Comparison of ENCODE assay signal across 30 mouse cellular contexts in genomic region chr3:95177583-95177982, GRCm38 (mm10). TPM values are rescaled to one million over a fixed set of nuclear protein-coding genes. Genes with fewer than 3 reads are reported as not detected.
DNase-seq lines count a peak whose midpoint lies in the region; ATAC-seq and TF ChIP-seq lines count a peak whose summit lies in the region.
"Had no signal": no experiment of that assay in that cellular context is flagged by ENCODE, and none has a peak within 500 bp of the region (broad histone marks: within the 10 kb centered on the region; RNA-seq: fewer than 3 reads in every experiment).

No protein-coding gene starts in this region.

- ATAC-seq in stomach, embryonic 14.5 days (ENCODE audit: insufficient number of reproducible peaks, insufficient read depth, low FRiP score, low read depth): no peak
- no peak for ATAC-seq in megakaryocyte, adult 5-6 weeks (ENCODE audit: poor library complexity, severe bottlenecking)
- ATAC-seq: CD4-positive, CD25-positive, alpha-beta regulatory T cell, adult 4 months; inflammation-experienced regulatory T-cells, adult 6 months; midbrain, embryonic 16.5 days had no signal

- no peaks in the 10 kb centered on the region for H3K79me2 ChIP-seq in C2C12 (ENCODE audit: control insufficient read depth, insufficient read depth)

- H3K36me3 ChIP-seq in C2C12 (ENCODE audit: control insufficient read depth, insufficient read depth): peaks cover 8% of the 10 kb centered on the region
- peaks cover 4% of the 10 kb centered on the region; the same call in 1 of the 2 replicates for H3K36me3 ChIP-seq in stomach, embryonic 14.5 days (ENCODE audit: control insufficient read depth, insufficient read depth, low read length)

- DNase-seq in 3T3-L1 (ENCODE audit: low read depth, low spot score) (peak; percentile 63), ZHBTc4 (ENCODE audit: low read depth, low spot score) (peak; percentile 23)
- no peak for DNase-seq in urinary bladder, postnatal 14 days (ENCODE audit: low spot score)
- DNase-seq in cerebellum, postnatal 25 days: no peak
- DNase-seq: adrenal gland, postnatal 14 days; cerebellum, adult 2 months; cerebellum, postnatal 36 days; embryo, embryonic 11 days; heart, postnatal 14 days; kidney, postnatal 36 days; lung, postnatal 4 days; right cerebral cortex, postnatal 4 days; thymus, adult 18-20 months; thymus, postnatal 36 days had no signal

- WGBS in stomach, embryonic 14.5 days: 54% methylated on average over 6 of the region's 6 CpGs

- H3K9ac ChIP-seq in stomach, embryonic 14.5 days (replicated peaks; ENCODE audit: low read depth, low read length): no peak overlapping the region
- H3K9ac ChIP-seq: embryonic facial prominence, embryonic 13.5 days; forebrain, embryonic 12.5 days; heart, embryonic 12.5 days; hindbrain, embryonic 13.5 days; limb, embryonic 15.5 days; liver, embryonic 14.5 days; lung, embryonic 15.5 days had no signal

- no peaks in the 10 kb centered on the region for H3K9me3 ChIP-seq in stomach, embryonic 14.5 days (ENCODE audit: control insufficient read depth, low read depth, low read length)
- H3K9me3 ChIP-seq: embryonic facial prominence, embryonic 13.5 days; forebrain, embryonic 12.5 days; hindbrain, embryonic 13.5 days; limb, embryonic 15.5 days; lung, embryonic 15.5 days had no signal

- H3ac ChIP-seq in C2C12 (ENCODE audit: control insufficient read depth, insufficient read length, low read depth): no peak overlapping the region

- no peak overlapping the region for H3K4me2 ChIP-seq in stomach, embryonic 14.5 days (replicated peaks; ENCODE audit: low read depth, low read length)
- H3K4me2 ChIP-seq: embryonic facial prominence, embryonic 13.5 days; forebrain, embryonic 12.5 days; heart, embryonic 12.5 days; hindbrain, embryonic 13.5 days; limb, embryonic 15.5 days; lung, embryonic 15.5 days had no signal

- TF ChIP-seq CTCF in C2C12 (IDR thresholded peaks at IDR 0.05; ENCODE audit: control insufficient read depth, insufficient read depth, insufficient read length): no peak

- H3K27ac ChIP-seq in stomach, embryonic 14.5 days (ENCODE audit: low read length): peak overlapping the region; percentile 2; the same call in 1 of the 2 replicates
- H3K27ac ChIP-seq: embryonic facial prominence, embryonic 13.5 days; forebrain, embryonic 12.5 days; hindbrain, embryonic 13.5 days; limb, embryonic 15.5 days; liver, embryonic 14.5 days; lung, embryonic 15.5 days; midbrain, embryonic 10.5 days had no signal

- 0 out of 2 replicates have a peak, but pooled peaks cover 8% of the 10 kb centered on the region for H3K4me1 ChIP-seq in stomach, embryonic 14.5 days (ENCODE audit: control insufficient read depth, insufficient read depth, low read length)

- H3K27me3 ChIP-seq in C2C12 (ENCODE audit: control insufficient read depth, insufficient read depth, insufficient read length): no peaks in the 10 kb centered on the region
- peaks cover 5% of the 10 kb centered on the region for H3K27me3 ChIP-seq in stomach, embryonic 14.5 days (ENCODE audit: control insufficient read depth, insufficient read depth, low read length)

- no peak overlapping the region for H3K4me3 ChIP-seq in C2C12 (ENCODE audit: insufficient read depth, poor library complexity, severe bottlenecking)
- H3K4me3 ChIP-seq in stomach, embryonic 14.5 days (ENCODE audit: low read depth, low read length): no peak overlapping the region
- H3K4me3 ChIP-seq: embryonic facial prominence, embryonic 13.5 days; erythroblast, embryonic 14.5 days; forebrain, embryonic 12.5 days; heart, embryonic 12.5 days; hindbrain, embryonic 13.5 days; limb, embryonic 15.5 days; lung, embryonic 15.5 days; midbrain, embryonic 10.5 days had no signal

- no peaks in the 10 kb centered on the region for H3K79me3 ChIP-seq in C2C12 (ENCODE audit: low read depth)

TF ChIP-seq in C2C12, 6 proteins besides CTCF, POLR2A, EP300 and RAD21:
- no peak for TF ChIP-seq USF1 (IDR thresholded peaks at IDR 0.05; ENCODE audit: low read depth)
- peak; percentile 9 for TF ChIP-seq FOSL1 (IDR thresholded peaks at IDR 0.05; ENCODE audit: insufficient read depth, low read length, poor library complexity, severe bottlenecking)

RNA-seq across cellular contexts. Expression of gene Sema6c, which starts 17.3 kb away (rescaled TPM):
- 5.4 TPM for polyA plus RNA-seq in C2C12 (2012; fragmentation: generic; extraction: Trizol)
- polyA plus RNA-seq in stomach, embryonic 14.5 days (2014; fragmentation: Nextera tagmentation; extraction: Ambion mirVana): 5.8 and 6.7 TPM in 2 replicates
- total RNA-seq in megakaryocyte, adult 5-6 weeks (2015): 0.04 TPM in 1 of 2 replicates, not detected in the other
- total RNA-seq in megakaryocyte, adult 5-6 weeks (2017): not detected in 2 replicates
- total RNA-seq: granulocyte monocyte progenitor cell, adult 5-6 weeks had no signal

RNA-seq across cellular contexts. Expression of gene Tnfaip8l2, which starts 35.4 kb away (rescaled TPM):
- polyA plus RNA-seq in C2C12 (2012; fragmentation: generic; extraction: Trizol): 0.21 TPM
- polyA plus RNA-seq in stomach, embryonic 14.5 days (2014; fragmentation: Nextera tagmentation; extraction: Ambion mirVana): 4.2 and 4.7 TPM in 2 replicates
- total RNA-seq in megakaryocyte, adult 5-6 weeks (2015): 77.5 and 85.2 TPM in 2 replicates
- total RNA-seq in megakaryocyte, adult 5-6 weeks (2017): 103 and 115 TPM in 2 replicates

RNA-seq across cellular contexts. Expression of gene Gabpb2, which starts 40.1 kb away (rescaled TPM):
- 5.7 TPM for polyA plus RNA-seq in C2C12 (2012; fragmentation: generic; extraction: Trizol)
- 15.1 and 18.4 TPM in 2 replicates for polyA plus RNA-seq in stomach, embryonic 14.5 days (2014; fragmentation: Nextera tagmentation; extraction: Ambion mirVana)
- 37.6 and 39.3 TPM in 2 replicates for total RNA-seq in megakaryocyte, adult 5-6 weeks (2015)
- 64.2 and 73.3 TPM in 2 replicates for total RNA-seq in megakaryocyte, adult 5-6 weeks (2017)

RNA-seq across cellular contexts. Expression of gene Lysmd1, which starts 43.7 kb away (rescaled TPM):
- 3.4 TPM for polyA plus RNA-seq in C2C12 (2012; fragmentation: generic; extraction: Trizol)
- polyA plus RNA-seq in stomach, embryonic 14.5 days (2014; fragmentation: Nextera tagmentation; extraction: Ambion mirVana): 9.2 and 10.9 TPM in 2 replicates
- total RNA-seq in megakaryocyte, adult 5-6 weeks (2015): 3.3 and 3.8 TPM in 2 replicates
- total RNA-seq in megakaryocyte, adult 5-6 weeks (2017): 4.4 and 5.0 TPM in 2 replicates

RNA-seq across cellular contexts. Expression of gene Scnm1, which starts 43.8 kb away (rescaled TPM):
- 22.2 TPM for polyA plus RNA-seq in C2C12 (2012; fragmentation: generic; extraction: Trizol)
- 67.7 and 73.7 TPM in 2 replicates for polyA plus RNA-seq in stomach, embryonic 14.5 days (2014; fragmentation: Nextera tagmentation; extraction: Ambion mirVana)
- total RNA-seq in megakaryocyte, adult 5-6 weeks (2015): 51.3 and 61.3 TPM in 2 replicates
- 68.0 and 72.8 TPM in 2 replicates for total RNA-seq in megakaryocyte, adult 5-6 weeks (2017)

Comparison
In these comparisons a context has a peak if more than half of its experiments do, and no peak if none do; other contexts are left out.
1. DNase-seq: peak in 3T3-L1 (single experiment) and ZHBTc4 (single experiment); none in urinary bladder, postnatal 14 days (single experiment) and cerebellum, postnatal 25 days (0 of 2).